Mouse (Mus musculus) right cerebral cortex, adult 2 months (tissue): Measurements from ENCODE around the gene Cacna1a.
A peak's percentile ranks its signal among the peaks of the same experiment; 100 is the strongest.
"Not testable (repeated sequence)": the region's sequence is repeated elsewhere in the genome, so short reads cannot be mapped to it uniquely, and the experiment has no call there.

ENCODE experiments used
- DNase-seq, 2 experiments: peaks; one replicate each; pipeline ENCODE4 v3.0.0; 2021 to 2022; ENCODE audit warnings: low spot score in 2 of 2

Cacna1a gene

DNA sequence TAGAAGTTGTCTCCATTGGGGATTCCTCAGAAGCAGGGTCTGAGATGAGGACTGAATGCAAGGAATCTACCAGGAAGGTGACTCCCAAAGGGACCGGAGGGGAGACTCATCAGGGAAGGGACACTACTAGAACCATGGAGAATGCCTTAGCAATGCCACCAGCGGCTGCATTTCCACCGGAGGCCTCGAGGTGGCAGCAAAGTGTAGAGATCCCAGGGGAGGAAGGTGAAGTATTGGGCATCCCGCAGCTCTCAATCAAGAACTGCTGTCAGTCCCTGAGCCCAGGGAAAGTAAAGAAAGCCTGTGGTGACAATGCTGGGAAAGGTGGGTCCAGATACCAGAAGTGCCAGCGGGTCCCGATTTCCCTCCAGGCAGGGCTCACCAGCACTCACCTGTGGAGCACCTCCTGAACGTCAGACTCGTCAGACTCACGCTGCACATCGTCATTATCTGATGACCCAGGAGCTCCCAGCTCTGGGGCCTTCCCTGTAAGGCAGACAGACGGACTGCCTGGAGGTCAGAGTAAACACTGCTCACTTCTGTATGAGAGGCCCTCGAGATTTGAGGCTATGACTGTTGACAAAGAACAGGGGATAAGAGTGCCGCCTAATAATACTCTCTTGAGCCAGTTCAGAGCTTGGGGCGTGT lies 203.9 kb downstream of the Cacna1a start:
- peak; percentile 85 to 87 for DNase-seq

GRCm38 (mm10) chr8:84593143-84593542 lies 204.9 kb downstream of the Cacna1a start:
- no peak for DNase-seq

DNA sequence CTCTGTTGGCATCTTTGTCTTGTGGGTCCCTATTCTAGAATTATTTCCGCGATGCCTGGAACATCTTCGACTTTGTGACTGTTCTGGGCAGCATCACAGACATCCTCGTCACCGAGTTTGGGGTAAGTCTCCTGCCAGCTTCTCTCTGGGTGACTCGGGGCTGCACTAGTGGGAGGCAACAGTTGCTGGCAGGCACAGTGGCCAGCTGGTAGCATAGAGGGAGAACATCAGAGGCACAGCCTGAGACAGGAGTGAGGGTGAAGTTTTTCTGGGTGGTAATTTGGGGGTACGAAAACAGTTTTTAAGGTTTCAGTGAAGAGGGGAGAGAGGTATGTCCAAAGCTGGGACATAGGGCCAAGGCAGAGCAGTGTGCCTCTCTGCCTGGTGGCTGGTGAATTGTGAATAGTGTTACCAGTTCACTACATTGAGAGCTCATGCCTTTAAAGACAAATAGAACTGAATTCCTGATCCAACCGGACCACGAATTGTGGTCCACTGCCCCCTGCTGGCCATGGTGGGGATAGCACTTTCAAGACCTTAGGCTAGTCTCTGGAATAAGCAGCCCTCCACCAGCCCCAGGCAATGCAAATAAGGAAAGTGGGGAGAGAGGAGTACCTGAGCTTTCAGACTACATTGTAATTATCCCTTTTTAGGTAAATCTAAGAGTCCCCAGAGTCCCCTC lies 206.0 kb downstream of the Cacna1a start:
- peak; percentile 79 to 83 for DNase-seq

- peak; percentile 60 to 65 for DNase-seq
Observed at GRCm38 (mm10) chr8:84595648-84596047, 207.4 kb downstream of the Cacna1a start.

DNA sequence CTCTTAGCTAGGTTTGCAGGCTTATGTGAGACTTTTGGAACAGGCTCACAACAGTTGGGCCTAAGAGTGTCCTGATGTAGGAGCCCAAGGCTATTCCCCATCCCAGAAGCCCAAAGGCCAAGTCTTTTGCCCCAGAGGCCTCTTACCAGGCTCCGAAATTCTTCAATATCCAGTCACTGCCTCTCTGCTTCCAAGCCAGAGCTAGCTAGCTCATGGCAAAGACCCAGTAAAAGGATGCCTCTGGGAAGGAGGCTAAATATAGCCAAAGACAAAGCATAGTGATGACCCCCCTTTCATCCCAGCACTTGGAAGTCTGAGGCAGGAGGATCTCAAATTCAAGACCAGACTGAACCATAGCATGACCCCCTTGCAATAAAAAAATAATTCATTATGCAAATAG lies 211.2 kb downstream of the Cacna1a start:
- no peak for DNase-seq

DNA sequence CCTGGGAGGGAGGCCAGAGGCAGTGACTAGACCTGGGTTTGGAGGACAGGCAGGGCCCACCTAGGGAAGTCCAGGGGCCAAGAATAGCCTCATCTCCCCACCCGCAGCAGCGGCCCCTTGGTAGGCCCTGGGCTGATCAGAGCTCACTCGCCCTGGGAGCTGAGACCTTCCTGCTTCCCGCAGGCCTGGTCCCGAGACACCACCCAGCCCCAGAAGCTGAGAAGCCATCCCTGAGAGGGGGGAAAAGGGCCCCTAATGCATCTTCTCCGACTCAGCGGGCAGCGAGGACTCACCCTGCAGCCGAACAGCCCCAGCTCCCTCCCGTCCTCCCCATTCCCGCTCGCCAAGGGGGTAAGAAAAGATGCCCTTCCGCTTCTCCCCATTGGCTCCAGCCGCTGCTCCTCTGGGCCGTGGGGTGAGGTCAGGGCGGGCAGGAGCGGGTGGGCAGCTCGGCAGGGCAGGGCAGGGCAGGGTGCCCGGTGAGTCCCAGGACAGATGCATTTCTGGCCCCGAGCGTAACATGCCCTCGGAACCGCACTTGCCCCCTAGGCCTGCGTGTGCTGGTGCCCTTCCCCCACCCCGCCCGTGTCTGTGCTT lies 212.2 kb downstream of the Cacna1a start:
- DNase-seq = no peak

- DNase-seq = no peak
Observed at GRCm38 (mm10) chr8:84601221-84601751, 213.0 kb downstream of the Cacna1a start.

DNA sequence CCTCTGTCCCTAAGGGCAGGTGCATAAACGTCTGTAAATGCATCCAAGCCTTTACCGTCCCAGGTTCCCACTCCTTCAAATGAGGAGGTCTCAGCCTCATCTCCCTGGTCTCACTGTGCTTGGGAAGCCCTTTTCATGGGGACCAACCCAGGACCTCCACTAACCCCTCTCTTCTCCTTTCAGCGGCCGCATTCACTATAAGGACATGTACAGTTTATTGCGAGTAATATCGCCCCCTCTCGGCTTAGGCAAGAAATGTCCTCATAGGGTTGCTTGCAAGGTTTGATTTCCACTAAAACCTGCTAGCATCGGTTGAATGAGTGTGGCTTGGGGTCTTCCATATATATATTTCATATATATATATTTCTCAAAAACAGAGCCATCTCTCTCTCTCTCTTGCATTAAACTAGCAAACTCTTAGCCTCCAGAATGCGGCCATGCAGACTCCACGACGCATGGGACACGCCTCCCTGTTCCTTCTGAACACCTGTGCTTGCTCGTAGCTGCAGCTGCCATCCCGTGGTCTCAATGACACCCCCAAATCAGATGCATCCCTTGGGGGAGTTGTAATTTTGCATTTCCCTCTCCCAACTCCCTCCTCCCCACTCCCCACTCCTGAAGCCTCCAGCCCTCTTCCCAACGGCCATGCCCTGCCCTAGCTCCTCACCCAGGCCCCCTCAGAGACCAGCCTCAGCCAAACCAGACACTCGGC lies 226.4 kb downstream of the Cacna1a start:
- DNase-seq = peak in 1 of 2 experiments; percentile 49

- DNase-seq = no peak
Observed at GRCm38 (mm10) chr8:84615666-84616485, 227.6 kb downstream of the Cacna1a start.

DNA sequence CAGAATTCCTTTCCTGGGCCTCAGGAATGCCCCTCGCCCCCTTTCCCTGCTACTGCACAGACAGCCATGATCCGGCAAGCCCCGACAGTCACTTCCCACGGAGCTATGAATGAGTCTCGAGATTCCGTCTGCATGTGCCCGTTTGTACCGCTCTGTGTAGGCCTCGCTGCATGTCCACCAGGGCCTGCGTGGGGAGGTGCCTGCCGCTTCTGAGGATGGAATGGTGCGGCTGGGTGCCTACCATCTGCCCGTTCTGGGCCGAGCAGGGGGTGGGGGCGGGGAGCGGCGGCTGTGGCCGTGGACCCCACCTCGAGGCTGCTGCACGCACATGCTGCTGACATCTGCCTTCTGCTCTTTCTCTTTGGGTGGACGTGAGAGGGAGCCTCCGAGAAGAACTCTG lies 228.8 kb downstream of the Cacna1a start:
- no peak for DNase-seq

GRCm38 (mm10) chr8:84621102-84621625 lies 232.9 kb downstream of the Cacna1a start:
- no peak for DNase-seq

GRCm38 (mm10) chr8:84623425-84623824 lies 235.2 kb downstream of the Cacna1a start:
- not testable (repeated sequence) for DNase-seq

- DNase-seq = no peak
Observed at GRCm38 (mm10) chr8:84629586-84629985, 241.3 kb downstream of the Cacna1a start.

DNA sequence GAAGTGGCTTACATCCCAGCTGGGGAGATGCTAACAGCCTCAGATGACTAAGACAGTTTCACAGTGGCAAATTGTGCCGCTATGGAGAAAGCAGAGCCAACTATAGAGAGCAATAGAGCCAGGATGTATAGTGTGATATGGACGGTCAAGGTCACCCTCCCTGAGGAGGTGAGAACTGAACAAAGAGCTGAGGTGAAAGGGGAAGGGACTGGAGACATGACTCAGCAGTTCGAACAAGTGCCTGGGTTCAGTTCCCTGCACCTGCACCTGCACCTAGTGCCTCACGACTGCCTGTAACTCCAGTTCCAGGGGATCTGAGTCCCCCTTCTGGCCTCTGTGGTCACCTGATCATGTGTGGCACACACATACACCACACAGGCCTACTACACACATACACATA lies 241.9 kb downstream of the Cacna1a start:
- no peak for DNase-seq

DNA sequence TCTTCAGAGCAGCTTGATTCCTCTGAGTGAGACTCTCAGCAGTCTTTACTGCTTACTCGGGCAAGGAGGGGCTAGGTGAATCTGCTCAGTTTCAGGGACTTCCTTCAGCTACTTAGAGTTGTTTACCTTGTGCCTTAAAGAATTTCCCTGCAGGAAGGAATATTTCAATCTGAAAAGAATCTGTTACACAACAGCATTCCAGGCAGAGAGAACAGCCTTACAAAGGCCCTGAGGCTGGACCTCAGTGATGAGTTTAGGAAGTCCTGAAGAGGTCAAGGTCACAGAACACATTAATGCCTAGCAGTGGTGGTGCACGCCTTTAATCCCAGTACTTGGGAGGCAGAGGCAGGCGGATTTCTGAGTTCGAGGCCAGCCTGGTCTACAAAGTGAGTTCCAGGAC lies 243.6 kb downstream of the Cacna1a start:
- DNase-seq = no peak

GRCm38 (mm10) chr8:84633841-84634584 lies 245.8 kb downstream of the Cacna1a start:
- DNase-seq = no peak

DNA sequence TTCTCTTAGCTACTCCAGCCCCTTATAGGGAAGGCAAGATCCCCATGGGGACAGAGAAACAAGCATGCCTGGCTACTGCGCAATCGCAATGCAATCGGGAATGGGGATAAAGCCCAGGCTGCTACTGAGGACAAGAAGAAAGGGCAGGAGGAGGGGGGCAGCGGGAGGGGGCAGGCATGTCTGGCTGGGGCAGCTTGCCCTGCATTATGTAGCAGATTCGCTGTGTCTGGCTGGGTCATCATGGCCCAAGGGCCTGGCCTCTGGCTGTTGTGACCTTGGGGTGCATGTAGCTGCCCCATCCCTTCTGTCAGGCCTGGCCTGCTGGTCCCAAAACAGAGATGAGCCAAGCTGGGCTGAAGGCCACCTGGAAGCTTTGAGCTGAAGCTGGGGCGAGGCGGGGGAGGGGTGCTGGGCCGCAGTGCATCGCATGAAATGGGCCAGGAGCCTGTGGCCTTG lies 246.6 kb downstream of the Cacna1a start:
- no peak for DNase-seq

GRCm38 (mm10) chr8:84635397-84636050 lies 247.3 kb downstream of the Cacna1a start:
- no peak for DNase-seq

DNA sequence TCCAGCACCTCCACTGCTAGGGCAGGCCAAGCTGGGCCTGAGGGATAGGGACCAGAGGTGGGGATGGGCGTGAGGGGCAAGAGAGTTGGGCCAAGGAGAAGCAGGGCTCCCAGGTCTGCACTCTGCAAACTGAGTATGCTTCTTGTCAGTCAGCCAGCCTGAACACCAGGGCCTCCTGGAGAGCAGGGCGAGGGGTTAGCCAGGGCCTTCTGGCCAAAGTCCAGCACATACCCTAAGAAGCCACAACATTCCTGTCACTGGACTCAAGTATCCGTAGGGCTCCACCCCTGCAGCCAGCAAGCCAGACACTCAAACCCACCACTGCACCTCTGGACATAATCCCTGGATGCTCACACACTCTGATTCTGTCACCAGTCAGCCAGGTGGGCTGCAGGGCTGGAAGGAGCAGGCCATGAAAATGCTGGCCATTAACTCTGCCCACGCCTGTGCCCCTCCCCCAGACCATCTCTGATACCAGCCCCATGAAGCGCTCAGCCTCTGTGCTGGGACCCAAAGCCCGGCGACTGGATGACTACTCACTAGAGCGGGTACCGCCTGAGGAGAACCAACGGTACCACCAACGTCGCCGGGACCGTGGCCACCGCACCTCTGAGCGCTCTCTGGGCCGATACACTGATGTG lies 247.9 kb downstream of the Cacna1a start:
- no peak for DNase-seq
